Mouse (Mus musculus) thymus, adult 2 months (tissue): Measurements from ENCODE around the gene Sugp2.

Experiments
- CTCF ChIP-seq: fragments of 200-500 bp; IDR thresholded peaks from 2 replicates; pipeline ENCODE4 v1.5.1; 2012; ENCODE audit warnings: mild to moderate bottlenecking, control low read depth, low read length, moderate library complexity, borderline replicate concordance; ENCODE audit not compliant: control insufficient read depth, poor library complexity, insufficient read depth; ENCODE audit errors: extremely low read depth
- POLR2A ChIP-seq: fragments of 200-500 bp; IDR thresholded peaks from 2 replicates; pipeline ENCODE4 v1.6.1; 2012; ENCODE audit warnings: mild to moderate bottlenecking, low read length, control low read depth, moderate library complexity; ENCODE audit not compliant: control insufficient read depth, poor library complexity, insufficient read depth; ENCODE audit errors: extremely low read depth

DNA sequence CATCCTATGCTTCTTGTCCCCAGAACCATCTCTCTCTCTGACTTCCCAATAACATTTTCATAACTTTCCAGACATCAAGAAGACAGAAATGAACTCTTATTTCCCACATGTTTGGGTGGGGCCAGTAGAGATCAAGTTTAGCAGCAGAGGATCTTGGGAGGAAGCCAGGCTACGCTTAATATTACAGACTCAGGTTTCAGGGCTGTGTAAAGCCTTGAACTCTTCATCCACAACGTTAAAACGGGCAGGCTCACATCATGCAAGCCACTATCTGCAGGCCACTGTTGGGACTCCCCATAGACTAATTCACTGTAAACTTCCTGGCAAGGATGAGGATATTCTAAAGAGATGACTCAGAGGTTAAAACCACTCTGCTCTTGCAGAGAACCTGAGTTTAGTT is 19.6 kb upstream of the Sugp2 start:
- TF ChIP-seq POLR2A (no peak), CTCF (no peak)
